Mouse (Mus musculus) frontal cortex, postnatal 14 days (tissue): ENCODE data around the gene Rnf11.

Experiments
- DNase-seq, 2 experiments: peaks; one replicate each; pipeline ENCODE4 v3.0.0; 2022; ENCODE audit warnings: low spot score in 2 of 2

Gene Rnf11

DNA sequence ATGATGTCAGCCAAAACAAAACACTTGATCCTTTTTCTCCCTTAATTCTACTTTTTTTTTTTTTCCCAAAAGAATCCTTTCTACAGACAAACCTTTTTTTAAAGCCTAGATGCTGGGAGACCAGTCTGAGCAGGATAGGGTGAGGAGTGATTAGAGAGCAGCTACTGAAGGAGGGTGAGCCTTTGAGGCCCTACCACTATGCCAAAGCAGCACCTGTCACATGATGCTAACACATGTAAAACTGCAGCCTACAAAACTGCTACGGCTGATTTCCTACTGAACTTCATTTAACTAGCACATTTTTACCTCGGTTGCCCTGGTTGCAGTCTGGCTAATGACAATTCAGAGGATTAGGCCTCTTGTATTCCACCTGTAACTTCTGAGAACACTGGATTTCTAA lies 39.6 kb downstream of the Rnf11 start:
- no peak for DNase-seq

DNA sequence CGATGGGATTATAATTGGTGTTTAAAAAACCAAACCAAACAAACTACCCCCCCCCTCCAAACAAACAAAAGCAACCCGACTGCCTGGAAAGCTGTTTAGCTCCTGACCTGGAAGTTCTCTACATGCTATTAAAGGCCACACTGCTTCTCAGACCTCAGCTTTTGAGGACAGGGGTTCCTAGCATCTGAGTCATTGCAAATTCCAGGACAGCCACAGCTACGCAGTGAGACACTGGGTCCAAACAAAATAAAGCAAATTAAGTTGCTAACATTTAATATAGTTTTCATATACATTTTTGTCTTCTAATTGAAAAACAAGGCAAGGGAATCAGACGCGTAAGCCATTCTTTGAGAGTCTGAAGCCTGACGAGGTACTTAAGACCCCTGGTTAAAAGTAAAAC lies 40.1 kb downstream of the Rnf11 start:
- no peak for DNase-seq

DNA sequence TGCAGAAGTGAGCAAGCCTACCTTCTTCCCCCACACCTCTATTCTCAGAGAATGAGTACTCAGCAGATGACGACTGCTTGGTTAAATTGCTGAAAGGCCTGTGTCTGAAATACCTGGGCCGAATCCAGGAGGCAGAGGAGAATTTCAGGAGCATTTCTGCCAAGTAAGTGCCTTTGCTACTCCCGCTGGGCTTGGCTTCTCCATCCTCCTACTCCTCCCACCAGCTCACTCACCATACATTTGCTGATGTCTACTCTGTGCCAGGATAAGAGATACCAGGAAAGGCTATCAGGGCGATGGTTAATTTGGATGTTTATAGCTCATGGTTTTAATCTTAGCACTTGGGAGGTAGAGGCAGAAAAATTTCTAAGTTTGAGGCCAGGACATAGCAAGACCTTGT lies 41.9 kb downstream of the Rnf11 start:
- no peak for DNase-seq

DNA sequence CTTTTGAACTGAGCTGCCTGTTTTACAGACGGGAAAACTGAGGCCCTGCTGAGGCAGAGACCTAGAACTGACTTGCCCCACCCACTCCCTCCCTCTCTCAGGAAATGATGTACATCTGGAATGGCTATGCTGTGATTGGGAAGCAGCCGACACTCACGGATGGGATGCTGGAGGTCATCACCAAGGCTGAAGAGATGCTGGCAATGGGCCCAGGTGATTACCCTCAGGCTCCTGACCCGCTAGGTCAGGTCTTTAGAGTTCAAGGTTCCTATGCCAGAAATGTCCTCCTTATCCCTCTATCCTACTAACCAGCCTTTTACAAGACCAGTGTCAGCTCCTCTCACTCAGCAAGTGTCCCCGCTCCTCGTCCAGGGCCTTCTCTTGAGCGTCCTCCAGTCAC lies 42.4 kb downstream of the Rnf11 start:
- DNase-seq = no peak

DNA sequence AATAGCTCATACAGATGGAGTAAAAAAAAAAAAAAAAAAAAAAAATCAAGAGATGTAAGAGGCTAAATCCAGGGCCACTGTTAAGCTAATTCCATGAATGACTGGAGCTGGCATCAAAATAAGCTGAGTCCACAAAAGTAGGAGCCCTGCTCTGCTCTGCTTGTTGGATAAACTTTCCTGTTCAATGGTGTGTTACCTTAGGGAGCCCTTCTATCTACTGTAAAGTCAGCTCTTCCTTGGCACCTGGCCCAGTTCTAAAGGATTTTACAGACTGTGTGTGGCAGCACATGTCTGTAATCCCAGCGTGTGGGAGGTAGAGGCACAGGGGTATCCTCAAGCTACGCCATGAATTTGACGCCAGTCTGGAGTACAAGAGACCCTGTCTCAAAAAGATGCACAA lies 43.5 kb downstream of the Rnf11 start:
- no peak for DNase-seq

DNA sequence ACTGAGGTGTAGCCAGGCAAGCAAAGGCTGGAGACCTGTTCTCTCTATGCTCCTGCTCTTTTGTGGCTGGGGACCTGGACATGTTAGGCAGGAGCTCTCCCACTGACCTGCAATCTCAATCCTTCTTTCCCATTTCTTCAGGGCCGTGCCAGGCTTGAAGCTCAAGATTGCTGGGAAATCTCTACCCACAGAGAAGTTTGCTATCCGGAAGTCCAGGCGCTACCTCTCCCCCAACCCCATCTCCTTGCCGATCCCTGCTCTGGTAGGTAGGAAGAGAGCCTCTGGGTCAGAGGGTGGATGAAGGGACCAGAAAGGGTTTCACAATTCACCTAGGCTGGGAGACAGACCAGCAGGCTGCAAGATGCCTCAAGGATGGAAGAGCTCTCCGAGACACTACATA lies 44.1 kb downstream of the Rnf11 start:
- no peak for DNase-seq

DNA sequence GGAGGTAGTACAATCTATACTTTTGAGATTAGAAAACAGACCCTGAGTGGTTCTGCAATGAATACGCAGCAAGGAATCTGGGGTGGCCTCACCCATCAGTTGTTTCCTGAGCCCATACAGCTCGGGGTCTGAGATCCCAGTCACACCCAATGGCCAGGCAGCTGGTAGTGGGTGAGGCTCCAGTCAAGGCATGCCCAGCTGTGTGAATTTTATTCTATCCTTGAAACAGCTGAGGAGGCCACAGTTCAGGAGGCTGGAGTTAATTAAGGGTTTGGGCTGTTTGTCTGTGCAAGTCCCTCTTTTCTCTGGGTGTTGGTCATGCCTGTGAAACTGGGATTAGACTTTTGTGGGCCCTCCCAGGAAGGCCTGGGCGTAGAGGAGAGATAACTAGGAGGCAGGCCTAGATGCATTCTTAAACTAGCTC lies 44.7 kb downstream of the Rnf11 start:
- DNase-seq = no peak

DNA sequence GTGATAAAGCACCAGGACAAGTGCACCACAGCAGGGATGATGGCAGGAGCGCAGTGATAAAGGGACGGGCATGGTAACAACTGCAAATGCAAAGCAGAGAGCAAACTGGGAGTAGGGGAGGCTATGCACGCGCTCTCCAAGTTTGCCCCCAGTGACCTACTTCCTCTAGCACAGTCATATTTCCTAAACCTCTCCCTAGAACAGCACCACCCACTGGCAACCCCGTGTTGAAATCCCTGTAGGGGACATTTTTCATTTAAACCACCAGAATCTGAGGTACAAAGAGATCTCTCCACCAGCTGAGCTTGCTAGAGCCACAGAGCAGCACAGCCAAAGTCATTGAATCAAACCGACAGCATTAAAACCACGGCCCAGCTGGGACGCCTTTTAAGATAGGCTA lies 45.4 kb downstream of the Rnf11 start:
- no peak for DNase-seq

DNA sequence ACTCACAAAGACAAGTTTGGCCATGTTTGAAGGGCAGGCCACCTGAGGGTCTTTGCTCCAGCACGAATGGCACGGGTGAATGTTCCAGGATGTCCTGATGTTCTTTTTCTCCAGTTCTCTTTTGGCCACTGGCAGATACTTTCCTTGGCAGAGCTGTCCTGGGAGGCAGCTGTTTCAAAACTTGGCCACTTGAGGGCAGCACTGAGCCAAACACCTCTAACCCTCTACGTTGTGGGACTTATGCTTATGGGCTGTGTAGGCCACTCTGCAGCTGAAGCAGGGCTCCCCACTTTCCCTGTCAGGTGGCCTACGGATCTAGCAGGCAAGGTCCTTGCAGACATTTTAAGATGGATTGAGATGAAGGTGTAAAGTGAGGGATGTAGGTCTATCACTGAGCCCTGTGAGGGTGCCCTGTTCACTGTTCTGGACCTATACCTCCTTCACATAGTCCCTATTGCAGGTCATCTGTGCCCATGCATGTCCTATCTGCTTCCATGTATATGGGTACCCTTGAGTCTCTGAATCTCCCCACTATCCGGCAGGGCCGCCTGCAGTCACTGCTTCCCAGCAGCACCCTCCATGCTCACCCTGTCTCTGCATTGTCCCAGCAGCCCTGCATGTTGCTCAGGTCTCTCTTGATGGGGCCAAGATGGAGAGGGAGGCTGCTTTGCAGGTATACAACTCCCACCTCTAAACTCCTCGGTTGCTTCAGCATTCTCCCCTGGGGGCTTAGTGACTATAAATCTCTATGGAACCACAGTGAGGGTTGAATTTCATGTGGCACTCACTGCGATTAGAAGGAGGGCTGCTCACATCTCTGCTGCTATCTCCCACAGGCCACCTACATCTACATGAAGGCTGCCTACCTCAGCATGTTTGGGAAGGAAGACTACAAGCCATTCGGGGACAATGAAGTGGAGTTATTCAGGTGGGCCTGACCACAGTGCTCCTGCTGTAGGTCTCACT lies 46.3 kb downstream of the Rnf11 start:
- peak in 1 of 2 experiments; percentile 44 for DNase-seq

DNA sequence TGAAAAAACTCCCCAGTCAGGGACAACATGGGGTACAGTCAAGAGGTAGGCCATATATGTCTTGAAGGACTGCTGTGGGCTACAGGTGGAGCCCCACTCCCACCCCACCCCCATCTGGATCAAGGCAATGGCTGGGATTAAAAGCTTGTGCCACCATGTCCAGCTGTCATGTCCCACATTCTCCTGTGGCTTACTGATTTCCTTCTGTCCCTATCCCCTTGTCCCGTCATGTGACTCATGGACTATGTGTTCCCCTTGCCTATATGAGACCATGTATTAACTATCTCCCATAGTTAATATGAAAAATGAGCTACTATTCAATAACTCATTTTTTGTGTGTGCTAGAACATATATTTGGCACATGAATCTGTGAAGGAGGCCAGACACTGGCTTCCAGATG lies 50.3 kb downstream of the Rnf11 start:
- no peak for DNase-seq

DNA sequence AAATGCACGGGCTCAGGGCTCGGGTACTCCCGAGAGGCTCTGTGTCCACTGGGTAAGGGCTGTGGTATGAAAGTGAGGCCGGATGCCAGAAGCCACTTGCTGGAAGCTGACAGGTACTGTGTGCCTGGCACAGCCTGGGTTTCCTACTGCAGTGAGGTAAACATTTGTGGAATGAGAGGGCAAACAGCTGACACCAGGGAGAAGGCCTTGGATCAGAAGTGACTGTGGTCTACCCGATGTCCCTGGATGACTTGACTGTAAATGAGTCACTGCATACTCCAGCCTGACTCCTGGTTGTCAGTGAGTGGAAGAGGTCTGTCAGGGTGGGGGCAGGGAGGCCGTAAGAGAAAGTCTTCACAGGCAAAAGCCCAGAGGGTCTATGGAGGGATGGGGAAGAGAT lies 50.9 kb downstream of the Rnf11 start:
- DNase-seq = no peak

DNA sequence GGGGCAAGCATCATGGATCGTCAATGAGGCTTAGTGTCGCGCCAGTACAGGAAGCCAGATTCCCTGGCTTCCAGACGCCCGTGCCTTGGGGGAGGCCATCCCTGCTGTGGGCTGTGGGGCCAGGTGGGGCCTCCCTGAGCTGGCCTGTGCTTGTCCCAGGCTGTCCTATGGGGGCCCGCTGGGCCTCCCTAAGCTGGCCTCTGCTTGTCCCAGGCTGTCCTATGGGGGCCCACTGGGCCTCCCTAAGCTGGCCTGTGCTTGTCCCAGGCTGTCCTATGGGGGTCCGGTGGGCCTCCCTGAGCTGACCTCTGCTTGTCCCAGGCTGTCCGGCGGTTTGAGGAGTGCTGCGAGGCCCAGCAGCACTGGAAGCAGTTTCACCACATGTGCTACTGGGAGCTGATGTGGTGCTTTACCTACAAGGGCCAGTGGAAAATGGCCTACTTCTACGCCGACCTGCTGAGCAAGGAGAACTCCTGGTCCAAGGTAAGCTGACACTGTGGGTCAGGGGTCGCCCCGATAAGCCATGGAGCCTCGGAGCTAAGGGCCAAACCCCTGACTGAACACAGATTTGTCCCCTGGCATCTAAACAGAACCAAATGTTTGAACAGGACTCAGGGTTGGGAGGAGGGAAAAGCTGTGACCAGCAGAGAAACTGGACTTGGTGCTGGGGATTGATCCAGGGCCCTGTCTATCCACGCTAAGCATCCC lies 51.7 kb downstream of the Rnf11 start:
- DNase-seq = no peak

DNA sequence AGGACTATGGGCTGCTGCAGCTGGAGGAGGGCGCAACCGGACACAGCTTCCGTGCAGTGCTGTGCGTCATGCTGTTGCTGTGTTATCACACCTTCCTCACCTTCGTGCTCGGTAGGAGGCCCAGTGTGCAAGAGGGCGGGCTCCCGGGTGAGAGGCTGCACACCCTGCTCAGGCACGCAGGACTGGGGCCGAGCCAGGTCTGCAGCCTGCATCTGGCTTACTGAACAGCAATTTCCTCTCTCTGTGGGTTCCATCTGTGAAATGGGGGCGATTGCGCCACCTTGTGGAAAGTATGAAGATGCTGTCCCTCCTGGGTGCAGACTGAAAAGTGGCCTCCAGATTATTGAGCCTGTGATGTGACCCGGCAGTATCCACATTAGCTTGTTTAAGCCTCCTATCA lies 53.7 kb downstream of the Rnf11 start:
- no peak for DNase-seq

DNA sequence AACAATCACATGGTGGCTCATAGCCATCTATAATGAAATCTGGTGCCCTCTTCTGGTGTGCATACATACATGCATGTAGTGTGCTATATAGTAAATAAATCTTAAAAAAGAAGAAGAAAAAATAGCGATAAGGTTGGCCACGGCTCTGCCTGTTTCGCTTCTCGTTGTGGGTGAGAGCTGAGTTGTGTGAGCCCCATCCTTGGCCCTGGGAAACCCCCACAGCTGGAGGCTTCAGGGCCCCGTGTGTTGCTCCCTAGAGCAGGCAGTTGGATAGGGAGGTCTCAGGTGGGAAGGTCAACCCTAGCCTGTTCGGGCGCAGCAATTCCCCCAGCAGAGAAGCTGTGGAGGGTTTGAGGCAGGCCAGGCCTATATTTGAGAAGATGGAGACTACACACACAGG lies 54.3 kb downstream of the Rnf11 start:
- DNase-seq = no peak

DNA sequence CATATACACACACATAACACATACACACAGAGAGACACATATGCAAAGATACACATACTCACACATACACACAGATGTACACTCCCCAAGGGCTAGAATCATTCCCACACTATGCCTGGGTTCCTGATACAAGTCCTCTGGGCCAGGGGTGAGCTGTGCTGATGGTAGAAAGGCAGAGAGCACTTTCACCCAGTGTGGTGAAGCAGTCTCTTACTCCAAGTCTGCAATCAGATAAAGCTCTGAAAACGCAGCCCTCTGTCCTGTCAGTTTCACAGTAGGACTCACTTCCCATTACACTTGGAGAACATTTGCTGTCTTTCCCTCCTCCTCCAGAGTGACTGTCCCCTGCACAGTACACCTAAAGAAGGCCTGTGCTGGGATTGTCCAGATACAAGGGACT lies 57.5 kb downstream of the Rnf11 start:
- DNase-seq = no peak

DNA sequence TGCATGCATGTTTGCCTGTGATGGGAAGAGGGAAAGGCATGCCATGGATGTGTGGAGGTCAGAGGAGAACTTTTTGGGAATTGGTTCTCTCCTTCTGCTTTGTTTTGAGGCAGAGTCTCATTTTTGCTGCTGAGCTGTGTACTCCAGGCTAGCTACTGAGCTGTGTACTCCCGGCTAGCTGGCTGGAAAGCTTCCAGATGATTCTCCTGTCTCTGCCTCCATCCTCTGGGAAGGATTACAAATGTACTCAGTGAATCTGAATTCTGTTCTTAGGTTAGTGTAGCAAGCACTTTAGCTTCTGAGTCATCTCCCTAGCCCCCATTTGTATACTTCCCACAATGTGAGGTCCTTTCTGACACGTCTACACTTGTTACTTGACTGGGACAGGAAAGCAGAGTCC lies 61.1 kb downstream of the Rnf11 start:
- DNase-seq = no peak

DNA sequence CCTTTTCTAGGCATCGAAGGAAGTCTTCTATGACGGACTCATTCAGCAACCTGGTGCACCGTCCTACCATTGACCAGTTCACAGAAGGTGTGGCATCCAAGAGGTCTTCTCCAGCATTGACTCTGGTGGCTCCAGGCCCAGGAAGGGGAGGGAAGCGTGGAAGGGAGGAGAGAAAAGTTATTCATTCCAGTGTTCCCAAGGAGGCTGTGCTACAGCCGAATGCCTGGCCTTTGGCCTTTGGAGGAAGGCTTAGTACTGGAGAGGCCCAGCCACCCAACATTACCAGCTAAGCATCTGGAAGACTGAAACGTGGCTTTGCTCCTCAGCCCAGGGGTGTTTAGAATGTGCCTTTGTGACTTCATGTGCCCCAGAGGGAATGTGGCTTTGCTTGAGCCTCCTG lies 62.1 kb downstream of the Rnf11 start:
- no peak for DNase-seq

DNA sequence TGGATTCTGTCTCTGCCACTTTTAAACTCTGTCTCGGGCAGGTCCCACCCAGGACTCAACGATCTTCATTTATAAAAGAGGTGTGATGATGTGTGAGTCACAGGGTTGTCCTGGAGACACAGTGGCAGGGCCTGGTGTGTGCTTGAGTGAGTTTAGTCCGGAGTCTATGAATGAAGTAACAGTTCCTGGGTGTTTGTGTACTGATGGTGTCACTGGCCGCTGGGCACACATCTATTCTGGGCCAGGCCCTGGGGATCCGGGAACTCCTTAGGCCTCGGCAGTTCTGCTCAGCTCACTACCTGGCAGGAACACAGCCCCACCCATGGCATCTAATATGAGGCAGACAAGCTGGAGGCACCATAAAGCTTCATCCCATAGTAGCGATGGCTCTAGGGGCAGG lies 62.9 kb downstream of the Rnf11 start:
- no peak for DNase-seq

DNA sequence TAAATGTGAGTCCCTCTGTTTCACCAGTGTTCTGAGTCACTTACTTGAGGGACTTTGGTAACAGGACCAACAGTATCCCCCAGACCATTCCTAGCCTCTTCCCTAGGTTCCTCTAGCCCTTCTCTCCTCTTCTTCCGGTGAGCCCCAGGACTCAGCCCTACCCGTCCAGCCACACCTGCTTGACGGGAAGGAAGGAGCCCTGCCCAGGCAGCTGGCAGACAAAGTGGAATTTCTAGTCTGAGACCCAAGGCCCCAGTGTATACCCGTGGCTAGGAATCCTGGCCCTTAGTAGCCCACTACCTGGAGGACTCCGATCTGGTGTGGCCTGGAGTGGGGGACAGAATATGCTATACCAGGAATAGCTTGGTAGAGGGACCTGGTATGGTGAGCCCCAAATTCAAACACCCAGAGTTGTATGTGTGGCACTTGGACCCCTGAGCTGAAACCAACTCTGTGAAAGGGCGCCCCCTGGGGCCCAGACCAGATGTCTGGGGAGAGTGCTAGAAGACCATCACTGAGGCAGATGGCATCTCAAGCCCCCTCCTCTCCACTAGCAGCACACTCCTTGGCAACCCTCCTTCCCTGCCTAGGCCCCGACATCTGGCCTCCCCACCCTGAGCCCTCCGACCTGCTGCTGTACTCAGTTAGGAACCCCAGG lies 64.3 kb downstream of the Rnf11 start:
- DNase-seq = no peak

DNA sequence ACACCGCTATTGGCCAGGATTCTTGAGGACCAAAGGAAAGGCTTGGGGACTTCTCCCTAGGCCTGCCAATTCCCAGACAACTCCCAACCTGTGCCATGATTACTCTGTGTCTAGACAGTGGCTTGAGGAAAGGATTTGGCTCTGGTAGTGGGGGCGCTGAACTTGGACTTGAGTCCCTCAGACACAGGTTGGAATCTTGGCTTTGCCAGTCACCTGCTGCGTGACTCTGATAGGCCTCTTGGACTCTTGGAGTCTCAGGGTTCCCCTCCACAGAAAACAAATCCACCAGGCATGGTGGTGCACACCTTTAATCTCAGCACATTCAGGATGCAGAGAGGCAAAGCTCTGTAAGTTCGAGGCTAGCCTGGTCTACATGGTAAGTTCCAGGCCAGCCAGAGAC lies 65.0 kb downstream of the Rnf11 start:
- no peak for DNase-seq

DNA sequence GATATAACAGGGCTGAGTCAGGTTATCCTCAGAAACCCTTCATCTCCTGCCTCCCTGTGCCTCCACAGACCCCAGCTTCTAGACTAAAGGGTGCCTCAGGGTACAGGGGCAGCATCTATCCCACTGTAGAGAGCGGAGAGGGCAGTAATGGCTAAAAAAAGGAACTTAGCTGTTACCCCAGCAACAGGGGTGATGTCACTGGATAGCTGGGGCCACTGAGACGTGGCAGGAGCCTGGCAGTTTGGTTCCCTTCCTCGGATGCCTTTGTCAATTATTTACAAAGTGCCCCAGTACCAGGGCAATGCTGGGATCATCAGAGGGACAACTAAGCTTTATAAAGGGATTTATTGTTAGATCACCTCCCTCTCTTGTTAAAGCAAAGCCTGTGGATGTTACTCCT lies 65.5 kb downstream of the Rnf11 start:
- no peak for DNase-seq

DNA sequence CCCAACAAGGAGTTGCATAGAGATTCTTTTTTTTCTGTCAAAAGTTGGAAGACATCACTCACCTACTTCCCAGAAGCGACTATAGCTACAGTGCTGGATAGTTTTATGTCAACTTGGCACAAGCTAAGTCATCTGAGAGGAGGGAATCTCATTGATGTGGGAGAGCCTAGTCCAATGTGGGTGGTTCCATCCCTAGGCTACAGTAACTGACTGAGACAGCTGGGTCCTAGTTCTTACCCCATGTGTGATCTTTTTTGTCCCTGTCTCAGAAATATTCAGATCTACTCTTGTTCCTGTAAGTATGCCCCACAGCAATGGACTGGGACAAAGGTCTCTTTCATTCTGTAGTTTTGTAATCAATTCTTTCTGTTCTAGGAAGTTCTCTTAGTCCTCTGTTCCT lies 66.5 kb downstream of the Rnf11 start:
- no peak for DNase-seq

DNA sequence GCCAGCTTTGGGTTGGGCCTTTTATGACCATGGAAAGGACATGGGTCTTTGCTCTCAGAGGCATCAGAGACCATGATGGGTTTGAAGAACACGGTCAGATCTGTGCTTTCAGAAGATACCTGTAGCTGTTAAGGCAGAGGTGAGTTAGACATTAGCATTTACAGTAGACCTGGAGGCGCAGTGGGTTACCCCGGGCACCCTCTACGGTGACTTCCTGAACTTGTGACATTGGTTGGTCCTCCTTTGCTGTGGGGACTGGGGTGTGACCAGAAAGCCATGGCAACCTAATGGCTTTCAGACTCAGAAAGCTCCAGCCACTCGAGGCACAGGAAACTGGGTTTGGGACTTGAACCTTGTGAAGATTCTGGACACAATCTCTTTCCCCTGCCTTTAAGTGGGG lies 72.3 kb downstream of the Rnf11 start:
- no peak for DNase-seq
